Mouse (Mus musculus): ENCODE data around the gene Jph2.

- TF ChIP-seq POLR2A (IDR thresholded peaks at IDR 0.05; ENCODE audit: insufficient read depth, low read depth, low read length), result no peak
- TF ChIP-seq CTCF (IDR thresholded peaks at IDR 0.05; ENCODE audit: insufficient read depth, low read depth, low read length), result no peak
Measured at GRCm38 (mm10) chr2:163353731-163354130, 44.1 kb downstream of the Jph2 start.
